Mouse (Mus musculus) testis, adult 2 months (tissue): ENCODE data around the gene Sidt1.

ENCODE experiments used
- CTCF ChIP-seq: fragments of 200-500 bp; IDR thresholded peaks from 2 replicates; pipeline ENCODE4 v1.5.1; 2012; ENCODE audit warnings: low read depth, mild to moderate bottlenecking, inconsistent platforms, low read length, moderate library complexity; ENCODE audit not compliant: control insufficient read depth, insufficient read depth, insufficient replicate concordance
- POLR2A ChIP-seq: fragments of 200-500 bp; IDR thresholded peaks from 2 replicates; pipeline ENCODE4 v1.6.1; 2012; ENCODE audit warnings: low read depth, mild to moderate bottlenecking, inconsistent platforms, low read length, moderate library complexity; ENCODE audit not compliant: control insufficient read depth

DNA sequence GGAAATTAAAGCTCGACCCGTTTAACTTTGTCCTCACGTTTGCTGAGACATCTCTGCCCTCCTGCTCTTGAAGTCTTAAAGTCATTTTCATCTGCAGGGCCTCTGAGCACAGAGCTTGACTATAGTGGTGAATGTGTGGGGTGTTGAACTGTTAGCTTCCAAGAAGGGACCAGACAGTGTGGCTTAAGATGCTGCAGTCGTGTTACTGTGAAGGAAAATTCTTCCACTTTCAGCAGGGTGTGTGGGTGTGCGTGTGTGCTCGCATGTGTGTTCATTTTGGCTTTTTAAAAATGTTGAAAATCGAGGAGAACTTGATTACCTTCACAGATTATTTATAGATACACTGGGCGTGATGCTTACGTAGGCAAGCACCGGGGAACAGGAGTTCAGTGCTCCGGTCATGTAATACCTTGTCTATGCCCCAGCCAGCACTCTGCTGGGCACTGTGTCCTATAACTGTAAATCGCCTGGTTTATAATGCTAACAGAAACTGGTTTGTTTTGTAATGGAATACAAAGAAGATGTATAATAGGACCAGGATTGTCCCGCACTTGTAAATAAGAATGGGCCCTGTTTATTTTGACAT, 106.2 kb downstream of the Sidt1 start:
- TF ChIP-seq CTCF (no peak), POLR2A (no peak)
